Mouse (Mus musculus) mouse embryonic stem cell (cell line): Measurements from ENCODE around the gene Tns4.

Source experiments
- in situ Hi-C, 2 experiments: fragments of 300-500 bp; cut with MboI; formaldehyde crosslinking; loops; 1 replicate in 1 of 2; 3 replicates in 1 of 2; pipeline ENCODE4 v1.14.3; 2019 to 2020; ENCODE audit warnings: low sequenced_read_pairs in 2 of 2, low pct_unique_long_range_greater_than_20kb in 1 of 2, mixed read lengths in 1 of 2; ENCODE audit not compliant: unreplicated experiment in 1 of 2

Gene Tns4

DNA sequence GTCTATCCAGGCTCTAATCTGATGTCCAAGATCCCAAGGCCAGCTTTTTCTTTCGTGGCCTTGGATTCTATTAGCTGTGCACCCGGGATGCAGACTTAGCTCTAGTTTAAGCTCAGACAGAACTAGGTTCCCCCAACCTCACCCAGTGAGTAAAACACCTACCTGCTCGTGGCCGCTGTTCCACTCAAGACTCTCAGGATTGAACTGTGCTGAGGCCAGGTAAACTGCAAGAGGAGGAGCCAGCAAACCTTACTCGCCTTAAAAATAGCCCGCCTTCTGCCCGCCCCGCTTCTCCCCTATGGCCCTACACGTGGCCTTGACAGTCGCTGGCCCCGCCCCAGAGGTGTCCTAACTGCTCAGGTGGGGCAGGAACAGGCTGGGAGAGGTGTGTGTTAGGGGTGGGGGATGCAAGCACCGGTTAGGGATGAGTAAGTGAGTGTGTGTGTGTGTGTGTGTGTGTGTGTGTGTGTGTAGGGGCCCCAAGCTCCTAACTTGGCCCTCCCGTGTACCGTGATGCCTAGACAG, at the start of gene Tns4:
TSS of gene Tns4 (minus strand) at position 230 of the 525 bp plus-strand sequence.
- in situ Hi-C loops, result no loop called here

DNA sequence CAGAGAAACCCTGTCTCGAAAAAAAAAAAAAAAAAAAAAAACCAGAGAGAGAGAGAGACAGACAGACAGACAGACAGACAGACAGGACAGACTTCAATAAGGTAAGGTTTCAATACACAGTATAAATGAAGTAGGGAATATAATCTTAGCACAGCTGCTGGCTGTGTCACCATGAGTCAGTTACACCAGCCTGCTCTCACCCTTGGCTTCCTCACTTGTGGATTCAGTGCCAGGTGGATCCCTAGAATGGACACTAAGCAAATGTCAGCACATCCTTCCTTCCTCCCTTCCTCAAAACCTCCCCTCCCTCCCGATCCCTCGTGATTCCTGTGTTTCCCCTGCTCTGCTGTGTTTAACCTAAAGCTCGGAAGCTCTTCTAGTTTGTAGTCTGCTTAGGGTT, 48.3 kb upstream of the Tns4 start:
- in situ Hi-C loops, result no loop called here

DNA sequence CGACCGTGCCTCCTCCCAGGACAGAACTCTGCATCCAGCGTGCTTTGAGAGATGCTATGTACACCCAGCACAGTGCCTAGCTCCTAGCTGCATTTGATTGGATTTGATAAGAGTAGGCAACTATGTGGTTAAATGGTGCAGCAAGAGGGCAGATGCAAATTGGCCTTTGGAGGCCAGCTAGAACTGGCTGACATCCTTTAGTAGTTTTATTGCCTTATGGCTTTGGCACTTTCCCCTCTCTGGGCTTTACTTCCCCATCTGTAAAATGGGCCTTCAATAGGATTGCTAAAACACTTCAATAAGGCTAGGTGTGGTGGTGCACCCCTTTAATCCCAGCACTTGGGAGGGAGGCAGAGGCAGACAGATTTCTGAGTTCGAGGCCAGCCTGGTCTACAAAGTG, 47.9 kb upstream of the Tns4 start:
- in situ Hi-C loops, result no loop called here

DNA sequence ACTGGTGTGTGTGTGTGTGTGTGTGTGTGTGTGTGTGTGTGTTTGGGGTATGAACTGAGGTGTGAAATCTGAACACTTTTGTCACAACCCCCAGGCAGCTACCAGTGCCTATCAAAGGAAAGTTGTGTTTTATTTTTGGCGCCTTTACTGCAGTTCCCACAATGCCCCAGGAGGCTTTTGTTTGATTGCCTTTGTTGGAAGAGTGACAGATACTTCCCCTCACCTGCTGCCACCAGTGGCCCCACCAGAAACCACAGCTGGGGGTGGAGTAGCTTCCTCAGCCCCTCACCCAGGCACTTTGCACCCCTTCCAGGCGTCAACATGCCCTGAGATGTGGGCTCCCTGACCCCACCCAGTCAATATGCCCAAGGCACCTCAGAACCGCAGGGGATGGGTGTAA, 47.3 kb upstream of the Tns4 start:
- in situ Hi-C loops, result no loop called here

DNA sequence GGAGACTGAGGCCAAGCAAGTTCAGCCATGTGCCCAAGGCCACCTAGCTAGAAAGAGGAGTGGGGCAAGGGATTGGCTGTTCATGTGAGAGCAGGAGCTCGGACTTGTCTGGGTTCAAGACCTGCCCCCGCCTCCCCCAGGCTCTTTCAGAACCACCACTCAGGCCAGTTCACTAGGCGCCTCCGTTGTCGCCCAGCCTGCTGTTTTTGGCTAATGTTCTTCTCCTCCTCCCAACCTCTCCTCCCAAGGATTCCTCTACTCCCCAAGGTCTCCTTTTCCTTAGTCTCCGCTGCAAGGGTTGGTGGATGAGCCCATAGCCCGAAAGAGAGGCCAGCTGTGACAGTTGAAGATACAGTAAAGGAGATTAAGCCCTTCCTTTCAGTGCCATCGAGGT, 45.9 kb upstream of the Tns4 start:
- in situ Hi-C loops, result no loop called here

DNA sequence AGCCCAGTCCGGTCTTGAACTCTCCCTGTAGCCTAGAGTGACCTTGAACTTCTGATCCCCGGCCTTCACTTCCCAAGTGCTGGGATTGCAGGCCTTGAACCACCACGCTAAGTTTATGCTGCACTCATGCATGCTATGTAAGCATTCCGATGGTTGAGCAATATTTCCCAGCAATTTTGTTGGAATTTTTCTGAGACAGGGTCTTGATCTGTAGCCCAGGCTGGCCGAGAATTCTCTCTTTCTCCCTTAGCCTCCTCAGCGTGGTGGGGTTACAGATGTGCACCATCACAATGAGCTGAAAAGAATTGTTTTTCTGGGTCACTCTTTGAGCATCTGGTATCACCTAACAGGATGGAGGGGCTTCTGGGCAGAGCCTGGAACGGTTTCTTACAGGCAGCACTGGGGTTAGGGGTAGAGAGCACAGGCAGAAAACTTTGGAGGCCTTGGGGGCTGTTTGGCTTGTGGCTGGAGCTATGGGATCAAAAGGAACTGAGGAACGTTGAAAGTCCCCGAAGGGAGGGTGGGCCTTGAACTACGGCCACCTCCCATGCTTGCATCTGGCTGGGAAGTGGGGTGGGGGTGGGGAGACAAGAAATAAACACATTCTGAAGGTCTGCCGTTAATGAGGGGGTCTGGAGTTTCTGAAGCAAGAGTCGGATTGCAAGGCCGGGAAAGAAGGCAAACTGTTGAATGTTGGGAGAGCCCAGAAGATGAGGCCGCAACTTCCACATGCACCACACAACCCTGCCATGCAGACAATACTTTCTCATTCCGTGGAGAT, 45.4 kb upstream of the Tns4 start:
- in situ Hi-C loops, result no loop called here

DNA sequence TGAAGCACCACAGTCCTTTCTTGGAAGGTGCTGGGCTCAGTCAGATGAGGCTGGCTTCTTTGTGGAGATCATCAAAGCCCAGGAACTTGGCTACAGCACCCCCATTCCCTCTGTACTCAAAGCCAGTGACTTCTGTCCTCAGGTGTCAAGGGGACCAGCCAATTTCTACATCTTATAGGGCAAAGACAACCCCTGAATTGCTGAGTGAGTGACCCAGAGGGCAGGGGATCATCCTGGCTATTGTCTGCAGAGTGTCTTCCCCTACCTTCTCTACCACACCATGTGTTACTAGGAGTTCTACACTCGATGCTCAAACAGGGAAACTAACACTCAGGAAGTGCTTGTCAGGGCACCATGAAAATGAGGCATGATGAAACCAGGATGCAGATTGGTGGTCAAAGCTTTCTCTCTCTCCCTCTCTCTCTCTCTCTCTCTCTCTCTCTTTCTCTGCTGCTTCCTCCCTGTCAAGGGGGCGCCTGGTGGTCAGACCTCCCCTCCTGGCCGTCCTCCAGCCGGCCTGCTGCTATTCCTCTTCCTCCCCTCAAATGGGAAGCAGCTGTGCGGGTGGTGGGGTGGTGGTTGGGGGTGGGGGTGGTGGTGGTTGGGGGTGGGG, 44.3 kb upstream of the Tns4 start:
- in situ Hi-C loops, result no loop called here

DNA sequence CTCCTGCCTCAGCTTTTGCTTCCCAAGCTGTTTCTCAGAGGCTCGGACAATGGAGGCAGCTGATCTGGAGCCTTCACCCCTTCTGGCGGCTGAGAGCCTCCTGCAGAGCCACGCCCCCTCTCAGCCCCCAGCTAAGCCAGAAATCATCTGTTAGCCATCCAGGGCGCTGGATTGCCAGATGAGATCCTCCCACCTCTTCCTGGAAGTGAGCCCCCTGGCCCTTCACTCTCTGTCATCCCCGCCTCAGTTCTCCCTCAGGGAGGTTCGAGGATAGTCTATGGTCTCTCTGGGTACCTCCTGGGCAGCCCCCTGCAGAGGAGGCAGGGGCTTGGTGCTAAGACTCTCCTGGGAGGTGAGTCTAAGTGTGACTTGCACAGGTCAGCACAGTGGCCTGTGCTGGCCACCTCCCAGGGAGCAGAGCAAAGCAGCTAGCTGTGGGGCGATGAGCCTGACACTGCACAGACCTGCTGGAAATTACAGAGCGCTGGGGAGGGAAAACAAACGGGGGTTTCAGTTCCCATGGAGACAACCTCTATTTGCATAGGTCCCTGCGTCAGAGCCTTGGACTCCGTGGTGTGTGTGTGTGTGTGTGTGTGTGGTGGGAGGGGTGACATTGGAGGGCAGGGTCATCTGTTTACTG, 43.1 kb upstream of the Tns4 start:
- in situ Hi-C loops, result no loop called here

DNA sequence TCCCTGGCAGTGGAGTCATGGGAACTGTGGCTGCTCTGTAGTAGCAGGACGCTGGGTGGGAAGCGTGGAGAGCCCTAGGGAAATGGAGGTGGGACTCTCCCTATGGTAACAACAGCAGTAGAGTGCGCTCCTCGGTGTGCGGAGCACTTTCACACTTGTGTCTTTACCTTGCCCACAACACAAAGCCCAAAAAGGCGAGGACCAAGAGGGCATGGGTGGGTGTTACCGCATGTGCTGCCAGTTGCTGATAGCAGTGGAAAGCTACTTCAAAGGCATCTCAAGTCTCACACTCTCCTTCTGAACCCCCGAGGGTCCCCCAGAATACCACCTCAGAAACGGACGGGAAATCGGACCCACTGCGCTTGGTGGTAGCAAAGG, 42.3 kb upstream of the Tns4 start:
- in situ Hi-C loops, result no loop called here

DNA sequence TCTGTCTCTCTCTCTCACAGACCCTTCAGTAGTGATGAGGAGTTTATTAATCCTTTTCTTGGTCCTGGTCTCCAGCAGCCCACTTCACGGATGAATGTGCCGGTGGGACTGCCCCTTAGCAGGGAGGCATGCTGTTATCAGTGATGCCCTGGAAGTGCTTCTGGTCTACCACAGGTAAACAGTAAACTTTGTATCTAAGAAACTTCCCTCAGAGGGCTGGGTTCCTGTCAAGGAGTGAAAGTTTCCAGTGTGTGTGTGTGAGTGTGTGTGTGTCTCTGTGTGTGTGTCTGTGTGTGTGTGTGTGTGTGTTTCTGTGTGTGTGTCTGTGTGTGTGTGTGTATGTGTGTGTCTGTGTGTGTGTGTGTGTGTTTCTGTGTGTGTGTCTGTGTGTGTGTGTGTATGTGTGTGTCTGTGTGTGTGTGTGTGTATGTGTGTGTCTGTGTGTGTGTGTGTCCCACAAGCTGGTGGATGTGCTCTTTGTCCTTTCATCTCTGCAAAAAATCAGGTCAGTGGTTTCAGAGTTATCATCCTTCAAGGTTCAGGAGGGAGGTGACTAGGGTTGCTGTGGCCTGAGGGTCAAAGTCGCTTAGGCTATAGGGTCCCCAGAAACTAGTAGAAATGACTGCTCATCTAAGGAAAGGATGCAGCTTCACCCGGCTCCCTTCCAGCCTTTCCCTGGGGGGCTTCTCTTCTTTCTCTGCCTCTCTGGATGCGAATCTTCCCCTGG, 41.8 kb upstream of the Tns4 start:
- in situ Hi-C loops, result no loop called here

DNA sequence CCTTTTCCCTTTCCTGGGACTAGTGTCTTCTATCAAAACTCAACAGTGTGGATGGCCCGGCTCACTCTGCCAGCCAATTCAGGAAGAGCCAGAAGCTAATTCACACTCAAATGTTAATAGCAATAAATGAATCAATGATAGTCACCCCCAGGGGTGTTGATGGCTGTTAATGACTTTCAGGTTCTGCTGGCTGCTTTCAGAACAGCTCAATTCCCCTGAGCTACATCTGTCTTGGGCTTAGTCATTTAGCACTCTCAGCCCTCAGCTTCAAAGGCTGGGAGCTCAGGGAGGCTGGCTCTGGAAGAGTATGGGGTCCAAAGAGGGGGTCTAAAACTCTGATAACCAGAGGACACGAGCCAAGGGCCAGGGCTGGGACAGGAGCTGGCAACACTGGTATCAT, 40.2 kb upstream of the Tns4 start:
- in situ Hi-C loops, result no loop called here

DNA sequence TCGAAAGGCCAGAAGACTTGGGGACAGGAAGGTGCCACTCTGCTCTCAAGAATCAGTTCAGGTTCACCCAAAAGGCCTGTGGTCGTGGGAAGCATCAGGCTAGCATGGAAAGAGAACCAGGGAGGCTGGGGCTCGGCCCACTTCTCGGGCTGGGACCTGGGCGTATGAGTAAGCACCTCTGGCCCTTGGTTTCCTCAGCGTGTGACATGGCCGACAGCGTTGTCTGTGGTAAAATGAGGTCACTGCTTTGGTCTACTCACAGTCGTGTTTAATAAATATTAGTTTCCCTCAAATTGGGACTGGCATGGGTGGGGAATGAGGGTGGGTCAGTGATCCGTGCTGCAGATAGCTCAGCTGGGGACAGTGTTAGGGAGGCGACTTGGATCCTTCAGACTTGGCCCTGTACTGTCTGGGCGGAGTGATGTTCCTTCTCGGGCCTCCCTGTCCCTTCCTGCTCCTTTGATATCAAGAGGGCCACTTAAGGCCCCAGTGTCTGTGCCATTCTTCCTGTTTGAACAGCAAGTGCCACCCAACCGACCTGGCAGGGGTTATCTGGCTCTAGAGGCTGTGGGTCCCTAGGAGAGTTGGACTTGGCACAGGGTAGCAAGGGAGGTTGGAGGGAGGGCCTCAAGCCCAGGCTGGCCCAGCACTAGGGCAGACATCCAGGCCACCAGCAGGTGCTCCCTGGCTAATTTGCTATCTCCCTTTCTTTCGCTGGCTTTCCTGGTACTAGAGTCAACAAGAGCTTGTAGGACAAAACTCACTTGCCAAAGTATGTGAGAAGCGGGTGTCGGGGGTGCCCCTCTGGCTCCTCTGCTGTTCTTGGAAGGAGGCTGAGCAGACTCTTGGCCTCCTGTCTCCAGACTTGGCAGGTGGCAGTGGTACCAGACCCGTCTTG, 38.9 kb upstream of the Tns4 start:
- in situ Hi-C loops, result no loop called here

DNA sequence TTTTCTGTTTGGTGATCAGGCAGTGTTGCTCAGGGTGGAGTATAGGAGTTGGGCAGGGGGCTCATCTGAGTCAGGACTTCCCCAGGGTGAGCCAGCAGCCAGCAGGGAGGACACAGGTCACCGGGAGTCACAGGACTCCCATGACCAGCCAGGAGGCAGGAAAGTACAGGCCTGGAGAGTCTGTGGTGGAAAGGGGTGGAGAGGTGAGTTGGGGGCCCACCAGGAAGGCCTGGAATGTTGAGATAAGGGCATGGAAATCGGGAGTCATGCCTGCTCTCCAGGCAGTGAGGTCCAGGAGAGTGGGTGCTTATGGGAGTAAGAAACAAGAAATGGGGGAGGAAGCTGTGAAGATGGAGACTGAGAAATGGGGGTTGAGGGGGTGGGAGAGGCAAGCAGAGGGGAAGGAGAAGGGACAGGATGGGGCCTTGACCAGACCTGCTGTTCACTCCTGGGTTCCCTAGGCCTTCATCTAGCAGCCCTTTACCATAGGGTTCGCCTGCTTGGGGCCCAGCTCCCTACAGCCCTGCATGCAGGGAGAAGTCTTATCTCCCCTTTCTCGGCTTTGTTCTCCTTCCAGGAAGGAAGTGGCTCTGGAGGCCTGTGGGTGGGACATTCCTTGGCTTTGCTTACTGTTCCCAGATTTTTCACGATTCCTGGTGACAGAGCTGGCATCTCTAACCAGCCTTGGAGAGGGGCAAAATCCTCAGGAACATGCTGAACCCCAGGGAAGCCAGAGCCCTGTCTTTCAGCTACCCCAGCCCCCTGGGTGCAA, 37.6 kb upstream of the Tns4 start:
- in situ Hi-C loops, result no loop called here

DNA sequence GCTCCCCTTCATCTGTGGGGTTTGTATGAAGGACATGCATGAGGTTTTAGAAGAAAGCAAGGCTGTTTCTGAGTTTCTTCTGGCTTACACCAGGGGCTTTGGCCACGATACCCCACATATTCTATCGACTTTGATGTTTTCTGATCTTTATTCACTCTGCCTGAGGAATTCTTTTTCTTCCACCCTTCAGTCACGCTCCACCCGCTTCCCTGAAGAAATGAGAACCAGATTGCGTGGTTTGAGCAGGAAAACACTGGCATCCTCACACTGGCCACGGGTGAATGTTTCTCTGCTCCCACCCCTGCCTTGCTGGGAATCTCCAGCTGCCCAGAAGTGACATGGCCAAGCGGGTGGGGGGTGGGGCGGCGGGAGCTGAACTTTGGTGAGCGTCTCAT, 35.5 kb upstream of the Tns4 start:
- in situ Hi-C loops, result no loop called here

DNA sequence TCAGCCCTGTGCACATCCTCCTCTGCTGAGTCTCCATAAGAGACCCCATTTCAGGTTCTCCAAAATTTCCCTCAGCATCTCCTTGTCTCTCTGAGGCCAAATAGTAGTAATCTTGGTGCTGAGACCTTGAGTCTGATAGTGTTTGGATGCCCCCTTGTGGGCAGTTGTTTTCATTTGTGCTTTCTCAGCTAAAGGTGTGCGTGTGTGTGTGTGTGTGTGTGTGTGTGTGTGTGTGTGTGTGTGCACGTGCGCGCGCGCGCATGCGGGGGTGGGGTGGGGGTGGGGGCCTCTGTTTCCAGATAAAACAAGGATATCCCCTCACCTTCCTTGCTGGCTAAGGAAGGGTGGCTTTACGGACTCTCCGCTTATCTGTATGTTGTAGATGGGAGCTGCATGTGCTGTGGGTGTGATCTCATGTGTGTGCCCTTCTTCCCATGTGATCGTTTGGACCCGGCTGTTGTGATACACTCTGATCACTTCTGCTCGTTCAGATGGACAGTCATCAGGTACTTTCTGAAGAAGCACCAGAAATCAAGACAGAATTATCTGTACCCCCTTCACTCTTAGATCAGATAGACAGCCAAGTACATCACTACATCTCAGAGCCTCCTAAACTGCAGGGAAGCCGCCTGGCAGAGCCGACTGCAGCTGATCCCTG, 35.0 kb upstream of the Tns4 start:
- in situ Hi-C loops, result no loop called here

DNA sequence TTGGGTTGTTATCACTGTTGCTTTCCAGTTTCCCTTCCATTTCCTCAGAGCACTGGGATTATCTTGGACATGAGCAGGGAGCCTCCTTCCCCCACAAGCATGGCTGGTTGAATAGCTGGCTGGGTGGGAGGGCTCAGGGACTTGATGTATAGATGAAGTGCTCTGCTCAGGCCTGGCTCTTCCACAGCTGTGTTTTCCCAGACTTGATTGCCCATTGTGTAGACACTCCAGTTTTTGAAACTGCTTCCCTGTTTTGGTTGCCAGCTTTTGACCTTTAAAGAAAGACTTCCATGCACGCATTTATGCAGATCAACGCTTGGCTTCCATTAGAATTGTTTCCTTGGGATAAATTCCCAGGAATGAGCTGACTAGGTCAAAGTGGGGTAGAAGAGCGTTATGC, 33.6 kb upstream of the Tns4 start:
- in situ Hi-C loops, result no loop called here

DNA sequence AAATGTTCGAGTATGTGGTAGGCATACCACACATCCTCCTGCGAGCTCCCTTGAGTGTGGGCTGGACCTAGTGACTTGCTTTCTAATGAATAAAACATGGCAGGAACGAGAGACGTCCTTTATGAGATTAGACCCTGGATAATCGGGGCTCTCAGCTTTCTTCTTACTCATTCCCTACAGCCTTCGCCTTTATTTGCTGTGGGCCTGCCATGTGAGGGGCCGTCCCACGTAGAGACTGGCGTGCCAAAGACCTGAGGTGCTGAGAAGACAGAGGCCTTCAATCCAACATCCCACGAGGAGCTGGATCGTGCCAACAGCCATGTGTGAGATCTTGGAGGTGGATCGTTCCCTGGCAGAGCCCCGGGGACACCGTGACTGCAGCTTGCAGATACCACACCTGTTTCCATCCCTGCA, 32.1 kb upstream of the Tns4 start:
- in situ Hi-C loops, result no loop called here
